Mouse (Mus musculus): ENCODE results near the gene Zfp61. TPM values are rescaled to one million over a fixed set of nuclear protein-coding genes. Genes with fewer than 3 reads are reported as not detected.

Zfp61 gene
- polyA plus RNA-seq, 1 experiment from 2014 or later = 22.9 TPM

DNA sequence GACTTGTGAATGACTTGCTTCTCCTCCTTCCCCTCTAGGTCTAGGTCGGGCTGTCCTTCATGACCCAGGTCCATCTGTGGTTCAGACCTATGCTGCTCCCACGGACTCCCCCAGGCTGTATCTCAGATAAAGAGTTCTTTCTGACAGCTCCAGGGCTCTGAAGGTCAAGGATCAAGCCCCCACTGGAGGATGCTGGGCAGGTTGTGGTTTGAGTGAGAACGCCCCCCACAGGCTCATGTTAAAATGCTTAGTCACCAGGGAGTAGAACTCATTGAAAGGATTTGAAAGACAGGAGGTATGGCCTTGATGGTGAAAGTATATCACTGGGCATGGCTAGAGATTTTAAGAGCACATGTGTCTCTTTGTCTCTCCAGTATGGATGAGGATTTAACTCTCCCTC lies 31.8 kb downstream of the Zfp61 start:
- WGBS = 79% methylated on average over 3 of the region's 3 CpGs
- no peak for TF ChIP-seq CTCF (IDR thresholded peaks at IDR 0.05; ENCODE audit: low read depth)
- H3K9ac ChIP-seq (ENCODE audit: low read depth, low read length) = no peak overlapping the region
- no peak overlapping the region for H3K4me3 ChIP-seq (replicated peaks; ENCODE audit: low read depth, low read length)
- H3K27ac ChIP-seq = no peak overlapping the region
- H3K4me1 ChIP-seq (replicated peaks; ENCODE audit: insufficient read depth, low read length) = peaks cover 4% of the 10 kb centered on the region; the same call in 1 of the 2 replicates
- no peak overlapping the region for H3K4me2 ChIP-seq (ENCODE audit: low read length)
- ATAC-seq (replicated peaks; ENCODE audit: low FRiP score, low read depth) (no peak), DNase-seq (ENCODE audit: low spot score) (no peak)
- no peaks in the 10 kb centered on the region for H3K27me3 ChIP-seq (ENCODE audit: insufficient read depth, low read length)
- no peaks in the 10 kb centered on the region for H3K9me3 ChIP-seq (replicated peaks; ENCODE audit: low read length)
- peaks cover 8% of the 10 kb centered on the region; the same call in 1 of the 2 replicates for H3K36me3 ChIP-seq (ENCODE audit: insufficient read depth, low read length)

DNA sequence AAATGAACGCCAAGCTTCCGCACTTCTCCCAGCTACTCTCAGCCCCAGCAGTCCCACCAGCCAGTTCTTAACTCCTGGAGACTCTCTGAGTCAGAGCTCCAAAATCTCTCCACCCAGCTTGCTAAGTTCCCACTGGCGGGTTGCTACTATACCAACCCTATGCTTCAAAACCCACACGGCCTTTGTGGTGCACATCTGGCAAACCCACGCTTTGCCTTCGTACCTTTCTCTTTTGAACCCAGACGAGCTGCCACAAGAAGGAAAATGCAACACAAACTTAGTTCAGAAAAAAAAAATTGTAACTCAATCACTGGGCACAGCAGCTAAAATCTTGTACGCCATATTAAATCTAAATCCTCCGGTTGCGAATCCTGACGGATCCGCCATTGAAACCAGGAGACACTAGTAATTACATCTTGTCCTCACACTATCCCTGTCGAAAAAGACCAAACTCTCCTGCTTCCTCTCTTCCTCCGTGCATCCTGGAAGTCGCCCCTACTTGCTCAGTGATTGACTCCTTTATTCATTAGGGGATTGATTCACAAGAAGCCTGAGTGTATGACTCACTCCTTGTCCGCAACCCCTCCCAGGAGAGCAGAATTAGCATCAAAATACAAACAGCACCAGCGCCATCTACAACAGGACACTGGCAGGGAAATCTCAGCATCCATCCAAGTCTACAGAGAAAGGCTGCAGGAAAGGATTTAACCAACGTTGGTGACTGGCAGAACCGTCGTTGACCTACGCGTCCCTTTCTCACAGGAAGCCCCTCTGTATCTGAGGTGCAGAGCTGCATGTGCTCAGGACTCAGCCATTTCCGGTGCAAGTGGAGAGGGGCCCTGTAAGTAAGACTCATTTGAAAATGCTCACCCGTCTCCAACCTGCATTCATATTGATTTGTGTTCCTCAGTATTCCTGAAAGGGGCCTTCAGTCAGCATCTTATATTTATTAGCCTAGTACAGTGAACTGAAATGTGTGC lies 32.6 kb downstream of the Zfp61 start:
- no peak overlapping the region for H3K27ac ChIP-seq
- H3K9me3 ChIP-seq (replicated peaks; ENCODE audit: low read length) = no peaks in the 10 kb centered on the region
- ATAC-seq (replicated peaks; ENCODE audit: low FRiP score, low read depth) = no peak
- H3K4me3 ChIP-seq (replicated peaks; ENCODE audit: low read depth, low read length) = no peak overlapping the region
- DNase-seq (ENCODE audit: low spot score) = no peak
- H3K36me3 ChIP-seq (ENCODE audit: insufficient read depth, low read length) = 0 out of 2 replicates have a peak, but pooled peaks cover under 1% of the 10 kb centered on the region
- H3K4me1 ChIP-seq (replicated peaks; ENCODE audit: insufficient read depth, low read length) = peaks cover 4% of the 10 kb centered on the region; the same call in 1 of the 2 replicates
- no peak for TF ChIP-seq CTCF (IDR thresholded peaks at IDR 0.05; ENCODE audit: low read depth)
- H3K27me3 ChIP-seq (ENCODE audit: insufficient read depth, low read length) = no peaks in the 10 kb centered on the region
- H3K9ac ChIP-seq (ENCODE audit: low read depth, low read length) = no peak overlapping the region
- H3K4me2 ChIP-seq (ENCODE audit: low read length) = no peak overlapping the region
- WGBS = 71% methylated on average over 24 of the region's 24 CpGs

DNA sequence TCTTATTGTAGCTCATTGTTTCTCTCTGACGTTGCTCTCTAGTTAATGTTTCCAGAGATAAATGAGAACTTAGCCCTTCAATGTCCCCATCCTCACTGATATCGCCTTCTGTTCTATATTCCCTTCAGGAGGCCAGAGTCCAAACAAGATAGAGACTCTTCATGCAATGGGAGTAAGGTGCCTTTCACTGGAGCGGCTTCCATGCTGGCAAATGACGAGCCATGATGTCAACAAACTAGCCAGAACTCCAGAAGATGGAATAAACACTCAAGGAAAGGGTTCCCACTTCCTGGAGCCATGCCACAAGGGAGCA lies 41.1 kb downstream of the Zfp61 start:
- TF ChIP-seq CTCF (IDR thresholded peaks at IDR 0.05; ENCODE audit: low read depth) = no peak
- H3K4me2 ChIP-seq (ENCODE audit: low read length) = no peak overlapping the region
- no peak for ATAC-seq (replicated peaks; ENCODE audit: low FRiP score, low read depth)
- no peak for DNase-seq (ENCODE audit: low spot score)
- no peaks in the 10 kb centered on the region for H3K27me3 ChIP-seq (ENCODE audit: insufficient read depth, low read length)
- peaks cover 20% of the 10 kb centered on the region; the same call in 1 of the 2 replicates for H3K36me3 ChIP-seq (ENCODE audit: insufficient read depth, low read length)
- no peak overlapping the region for H3K9ac ChIP-seq (ENCODE audit: low read depth, low read length)
- WGBS = 89% methylated on average over 4 of the region's 4 CpGs
- H3K4me1 ChIP-seq (replicated peaks; ENCODE audit: insufficient read depth, low read length) = no peaks in the 10 kb centered on the region
- H3K4me3 ChIP-seq (replicated peaks; ENCODE audit: low read depth, low read length) = no peak overlapping the region
- no peaks in the 10 kb centered on the region for H3K9me3 ChIP-seq (replicated peaks; ENCODE audit: low read length)
- no peak overlapping the region for H3K27ac ChIP-seq

DNA sequence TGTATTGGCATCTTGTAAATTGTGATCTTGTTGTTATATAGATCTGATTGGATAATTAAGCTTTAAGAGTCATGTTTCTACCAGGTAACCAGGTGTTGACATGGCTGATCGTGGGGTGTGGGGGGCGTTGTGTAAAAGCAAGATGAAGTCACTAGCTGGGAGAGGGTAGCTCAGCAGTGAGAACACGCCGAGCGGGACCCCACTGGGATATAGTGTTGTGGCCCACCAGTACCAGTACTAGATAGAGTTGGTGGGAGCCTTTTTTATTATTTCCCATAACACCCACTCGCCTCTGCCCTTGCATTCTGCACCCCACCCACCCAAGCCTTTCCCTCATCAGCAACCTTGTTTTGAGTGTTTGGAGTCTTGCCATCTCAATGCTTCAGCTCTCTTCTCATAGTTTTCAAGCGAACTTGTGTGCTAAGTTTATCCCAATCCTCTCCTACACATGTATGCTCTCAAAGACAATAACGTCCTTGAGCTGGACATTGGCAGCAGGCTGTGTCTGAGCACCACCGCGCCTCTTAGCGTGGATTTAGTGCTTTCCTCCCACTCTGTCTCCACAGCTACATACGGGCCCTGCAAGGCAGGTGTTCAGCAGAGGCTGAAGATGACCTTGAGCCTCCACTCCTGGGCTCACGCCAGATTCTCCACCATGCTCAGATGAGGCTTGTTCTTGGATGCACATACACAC lies 41.6 kb downstream of the Zfp61 start:
- H3K27me3 ChIP-seq (ENCODE audit: insufficient read depth, low read length) = no peaks in the 10 kb centered on the region
- no peak for DNase-seq (ENCODE audit: low spot score)
- H3K27ac ChIP-seq = no peak overlapping the region
- 89% methylated on average over 13 of the region's 13 CpGs for WGBS
- H3K9ac ChIP-seq (ENCODE audit: low read depth, low read length) = no peak overlapping the region
- H3K36me3 ChIP-seq (ENCODE audit: insufficient read depth, low read length) = peaks cover 20% of the 10 kb centered on the region; the same call in 1 of the 2 replicates
- no peak overlapping the region for H3K4me2 ChIP-seq (ENCODE audit: low read length)
- no peak for ATAC-seq (replicated peaks; ENCODE audit: low FRiP score, low read depth)
- no peak overlapping the region for H3K4me3 ChIP-seq (replicated peaks; ENCODE audit: low read depth, low read length)
- TF ChIP-seq CTCF (IDR thresholded peaks at IDR 0.05; ENCODE audit: low read depth) = no peak
- no peaks in the 10 kb centered on the region for H3K4me1 ChIP-seq (replicated peaks; ENCODE audit: insufficient read depth, low read length)
- no peaks in the 10 kb centered on the region for H3K9me3 ChIP-seq (replicated peaks; ENCODE audit: low read length)

DNA sequence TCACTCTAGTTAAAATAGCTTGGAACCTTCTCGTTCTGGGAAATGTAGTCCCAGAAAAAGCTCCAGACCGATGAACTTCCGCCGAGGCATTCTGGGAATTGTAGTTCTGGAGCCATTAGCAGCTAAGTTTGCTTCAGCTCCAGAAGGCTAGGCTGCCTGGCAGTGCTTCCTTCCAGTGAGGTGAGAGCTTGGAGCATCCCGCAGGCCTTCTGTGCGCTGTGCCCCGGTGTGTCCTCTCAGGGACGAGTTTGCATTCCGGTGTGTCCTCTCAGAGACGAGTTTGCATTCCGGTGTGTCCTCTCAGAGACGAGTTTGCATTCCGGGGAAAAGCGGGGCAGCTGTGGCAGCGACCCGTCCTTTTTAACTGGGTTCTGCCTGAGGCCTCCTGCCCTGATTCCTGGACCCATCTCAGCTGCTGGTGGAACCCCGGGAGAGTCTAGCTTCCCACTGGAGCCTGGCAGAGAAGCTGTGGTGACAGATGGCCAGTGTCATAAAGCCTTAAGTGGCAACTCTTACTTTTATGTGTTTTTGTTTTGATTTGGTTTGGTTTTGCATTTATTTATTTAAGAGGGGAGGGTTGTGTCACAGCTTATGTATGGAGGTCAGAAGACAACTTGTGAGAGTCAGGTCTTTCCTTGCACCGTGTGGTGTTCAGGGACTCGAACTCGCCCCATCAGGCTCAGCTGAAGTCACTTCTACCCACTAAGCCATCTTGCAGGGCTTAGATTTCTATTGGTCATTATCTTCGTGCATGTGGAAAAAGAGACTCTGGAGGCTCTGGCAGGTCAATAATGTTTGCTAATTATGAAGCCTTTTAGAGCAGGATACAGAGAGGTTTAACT lies 46.2 kb downstream of the Zfp61 start, which contains the start of gene Zfp108:
Gene Zfp108 (plus strand): TSS at position 162 of the 842 bp plus-strand sequence.
- Histone ChIP-seq H3K4me1 (replicated peaks; ENCODE audit: insufficient read depth, low read length) (no peaks in the 10 kb centered on the region), H3K4me3 (replicated peaks; ENCODE audit: low read depth, low read length) (peak within 1 kb of the TSS; percentile 49), H3K9me3 (replicated peaks; ENCODE audit: low read length) (no peaks in the 10 kb centered on the region), H3K4me2 (ENCODE audit: low read length) (peak within 1 kb of the TSS; percentile 58), H3K9ac (ENCODE audit: low read depth, low read length) (peak within 1 kb of the TSS; percentile 60), H3K36me3 (ENCODE audit: insufficient read depth, low read length) (0 out of 2 replicates have a peak, but pooled peaks cover 3% of the 10 kb centered on the region), H3K27me3 (ENCODE audit: insufficient read depth, low read length) (no peaks in the 10 kb centered on the region), H3K27ac (no peak within 1 kb of the TSS)
- 16% methylated on average over 21 of the region's 21 CpGs for WGBS
- DNase-seq (ENCODE audit: low spot score) (peak; percentile 94), ATAC-seq (replicated peaks; ENCODE audit: low FRiP score, low read depth) (peak; percentile 83)
- TF ChIP-seq CTCF (IDR thresholded peaks at IDR 0.05; ENCODE audit: low read depth) = no peak

Data from kidney, postnatal 0 days (tissue).